Mouse (Mus musculus): ENCODE results near the gene Treh. TPM values are rescaled to one million over a fixed set of nuclear protein-coding genes. Genes with fewer than 3 reads are reported as not detected.

The Treh gene
- polyA plus RNA-seq, 1 experiment from 2014 or later, result not detected

DNA sequence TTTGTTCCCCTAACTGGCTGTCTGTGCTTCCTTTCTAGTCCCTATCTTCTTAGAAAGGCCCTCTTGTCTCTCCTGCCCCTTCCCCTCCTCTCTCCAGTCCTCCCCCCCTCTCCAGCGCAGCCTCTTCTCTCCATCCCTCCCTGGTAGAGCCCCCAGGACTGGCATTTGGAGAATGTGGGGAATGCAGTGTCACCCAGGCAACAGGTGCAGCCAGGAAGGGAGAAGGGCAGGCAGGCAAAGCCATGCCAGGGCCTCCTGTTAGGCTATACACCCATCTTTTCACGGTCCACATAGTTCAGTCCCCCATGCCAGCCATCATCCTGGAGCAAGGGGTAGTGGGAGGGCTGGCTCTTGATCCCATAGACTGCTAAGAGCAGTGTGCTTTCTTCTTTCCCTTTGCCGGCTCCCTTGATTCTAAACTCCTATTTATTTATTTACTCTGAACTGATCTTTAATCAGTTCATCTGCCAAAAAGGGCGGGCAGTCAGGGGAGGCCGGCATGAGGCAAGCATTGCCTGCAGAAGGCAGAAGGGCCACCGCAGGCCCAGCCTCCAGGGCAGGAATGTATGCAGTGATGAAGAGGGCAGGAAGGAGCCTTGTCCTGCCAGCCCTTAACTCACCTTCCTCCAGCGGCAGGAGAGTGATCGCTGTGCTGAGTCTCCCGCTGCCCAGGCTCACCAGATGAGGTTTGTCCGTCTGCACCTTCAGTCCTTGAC, 53.6 kb downstream of the Treh start:
- H3K4me2 ChIP-seq (ENCODE audit: low read depth, low read length, severe bottlenecking), result no peak overlapping the region
- no peaks in the 10 kb centered on the region for H3K9me3 ChIP-seq (ENCODE audit: control insufficient read depth, low read length)
- no peaks in the 10 kb centered on the region for H3K27me3 ChIP-seq (ENCODE audit: control insufficient read depth, insufficient read depth, low read length)
- 0 out of 2 replicates have a peak overlapping the region, but pooled peaks have one; percentile 26 for H3K27ac ChIP-seq (ENCODE audit: low read depth, low read length)
- ATAC-seq (replicated peaks; ENCODE audit: low FRiP score) (no peak), DNase-seq (ENCODE audit: low spot score) (no peak)
- 42% methylated on average over 10 of the region's 10 CpGs for whole genome bisulfite sequencing
- H3K4me3 ChIP-seq (ENCODE audit: low read depth, low read length), result no peak overlapping the region
- peaks cover 24% of the 10 kb centered on the region for H3K4me1 ChIP-seq (replicated peaks; ENCODE audit: control insufficient read depth, insufficient read depth, low read length)
- H3K9ac ChIP-seq (ENCODE audit: low read length), result 0 out of 2 replicates have a peak overlapping the region, but pooled peaks have one; percentile 20
- no peaks in the 10 kb centered on the region for H3K36me3 ChIP-seq (ENCODE audit: control insufficient read depth, insufficient read depth, low read length)

DNA sequence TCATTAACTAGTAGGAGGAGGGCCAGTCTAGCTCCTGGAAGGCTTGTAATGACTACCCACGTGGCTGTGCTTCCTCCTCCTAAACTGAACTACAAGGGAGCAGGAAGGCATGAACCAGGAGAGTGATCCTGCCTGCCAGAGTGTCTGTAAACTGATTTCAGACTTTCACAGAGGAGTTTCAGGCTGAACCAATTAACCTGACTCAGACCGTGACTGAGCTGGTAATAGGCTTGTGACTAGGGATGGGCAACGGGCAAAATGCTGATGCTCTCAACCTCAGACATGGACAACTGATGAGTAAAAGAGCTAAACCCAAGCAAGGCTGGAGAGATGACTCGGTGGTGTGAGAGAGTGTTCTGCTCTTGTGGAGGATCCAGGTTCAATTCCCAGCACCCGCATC, 54.4 kb downstream of the Treh start:
- no peak overlapping the region for H3K27ac ChIP-seq (ENCODE audit: low read depth, low read length)
- H3K9me3 ChIP-seq (ENCODE audit: control insufficient read depth, low read length), result no peaks in the 10 kb centered on the region
- DNase-seq (ENCODE audit: low spot score) (no peak), ATAC-seq (replicated peaks; ENCODE audit: low FRiP score) (no peak)
- peaks cover 22% of the 10 kb centered on the region for H3K4me1 ChIP-seq (replicated peaks; ENCODE audit: control insufficient read depth, insufficient read depth, low read length)
- no peaks in the 10 kb centered on the region for H3K27me3 ChIP-seq (ENCODE audit: control insufficient read depth, insufficient read depth, low read length)
- no peak overlapping the region for H3K4me3 ChIP-seq (ENCODE audit: low read depth, low read length)
- no peaks in the 10 kb centered on the region for H3K36me3 ChIP-seq (ENCODE audit: control insufficient read depth, insufficient read depth, low read length)
- no peak overlapping the region for H3K9ac ChIP-seq (ENCODE audit: low read length)
- 58% methylated on average over 5 of the region's 5 CpGs for WGBS
- no peak overlapping the region for H3K4me2 ChIP-seq (ENCODE audit: low read depth, low read length, severe bottlenecking)

DNA sequence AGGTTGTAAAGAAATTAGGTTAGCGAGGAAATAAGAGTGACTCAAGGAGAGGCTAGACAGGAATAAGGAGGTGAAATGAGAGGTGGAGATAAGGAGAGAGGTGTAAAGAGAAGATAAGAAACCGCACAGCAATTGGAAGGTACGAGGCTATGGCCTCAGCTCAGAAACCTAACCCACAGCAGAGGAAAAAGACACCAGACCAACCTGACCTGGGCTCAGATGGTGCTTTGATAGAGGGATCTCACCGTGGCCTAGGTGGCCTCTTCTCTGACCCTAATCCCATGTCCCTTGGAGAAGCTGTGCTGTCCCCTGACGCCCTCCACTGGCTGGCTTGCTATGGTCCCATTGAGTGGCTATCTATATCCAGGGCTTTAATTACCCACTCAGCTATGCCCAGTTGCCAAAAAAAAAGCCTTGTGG, 59.1 kb downstream of the Treh start:
- Histone ChIP-seq H3K4me2 (ENCODE audit: low read depth, low read length, severe bottlenecking) (no peak overlapping the region), H3K9ac (ENCODE audit: low read length) (no peak overlapping the region), H3K4me3 (ENCODE audit: low read depth, low read length) (no peak overlapping the region), H3K36me3 (ENCODE audit: control insufficient read depth, insufficient read depth, low read length) (no peaks in the 10 kb centered on the region), H3K27ac (ENCODE audit: low read depth, low read length) (no peak overlapping the region), H3K4me1 (replicated peaks; ENCODE audit: control insufficient read depth, insufficient read depth, low read length) (peaks cover 15% of the 10 kb centered on the region), H3K27me3 (ENCODE audit: control insufficient read depth, insufficient read depth, low read length) (peaks cover 3% of the 10 kb centered on the region; the same call in 1 of the 2 replicates), H3K9me3 (ENCODE audit: control insufficient read depth, low read length) (no peaks in the 10 kb centered on the region)
- 77% methylated on average over 5 of the region's 5 CpGs for WGBS
- ATAC-seq (replicated peaks; ENCODE audit: low FRiP score) (no peak), DNase-seq (ENCODE audit: low spot score) (no peak)

DNA sequence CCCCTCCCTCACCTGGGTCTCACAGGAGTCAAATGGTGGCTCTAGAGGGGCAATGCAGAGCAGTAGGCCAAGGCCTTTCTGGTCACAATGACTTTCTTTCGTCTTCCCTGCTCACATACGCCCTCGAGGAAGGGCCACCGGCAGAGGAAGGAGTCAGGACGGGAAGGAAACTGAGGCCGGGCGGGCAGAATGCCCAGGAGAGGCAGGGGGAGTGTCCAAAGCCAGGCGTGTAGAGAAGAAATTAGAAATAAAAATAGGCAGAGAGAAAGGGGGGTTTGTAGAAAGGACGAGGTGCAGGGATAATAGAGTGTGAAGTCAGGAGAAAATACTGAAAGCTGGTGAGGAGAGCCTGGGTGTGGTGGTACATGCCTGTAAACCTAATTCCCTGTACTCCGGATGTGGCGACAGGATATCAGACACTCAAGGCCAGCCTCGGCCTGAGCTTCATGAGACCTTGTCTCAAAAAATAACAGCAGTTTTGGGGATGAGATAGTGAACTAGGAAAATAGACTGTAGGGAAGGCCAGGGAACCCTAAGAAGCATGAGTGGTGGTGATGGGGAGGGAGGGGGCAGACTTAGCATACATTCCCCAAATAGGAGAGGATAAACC, 60.0 kb downstream of the Treh start:
- peaks cover 3% of the 10 kb centered on the region; the same call in 1 of the 2 replicates for H3K27me3 ChIP-seq (ENCODE audit: control insufficient read depth, insufficient read depth, low read length)
- H3K36me3 ChIP-seq (ENCODE audit: control insufficient read depth, insufficient read depth, low read length), result no peaks in the 10 kb centered on the region
- no peak overlapping the region; the same call in 1 of the 2 replicates for H3K9ac ChIP-seq (ENCODE audit: low read length)
- peaks cover 10% of the 10 kb centered on the region for H3K4me1 ChIP-seq (replicated peaks; ENCODE audit: control insufficient read depth, insufficient read depth, low read length)
- WGBS, result 58% methylated on average over 12 of the region's 12 CpGs
- DNase-seq (ENCODE audit: low spot score) (no peak), ATAC-seq (replicated peaks; ENCODE audit: low FRiP score) (no peak)
- H3K4me2 ChIP-seq (ENCODE audit: low read depth, low read length, severe bottlenecking), result peak overlapping the region; percentile 99; the same call in 1 of the 2 replicates
- no peak overlapping the region for H3K27ac ChIP-seq (ENCODE audit: low read depth, low read length)
- H3K4me3 ChIP-seq (ENCODE audit: low read depth, low read length), result peak overlapping the region; percentile 59
- no peaks in the 10 kb centered on the region for H3K9me3 ChIP-seq (ENCODE audit: control insufficient read depth, low read length)

- H3K9me3 ChIP-seq (ENCODE audit: control insufficient read depth, low read length), result no peaks in the 10 kb centered on the region
- peak overlapping the region; percentile 73 for H3K9ac ChIP-seq (ENCODE audit: low read length)
- H3K4me2 ChIP-seq (ENCODE audit: low read depth, low read length, severe bottlenecking), result peak overlapping the region; percentile 99
- ATAC-seq (replicated peaks; ENCODE audit: low FRiP score), result peak; percentile 63
- peaks cover 3% of the 10 kb centered on the region; the same call in 1 of the 2 replicates for H3K27me3 ChIP-seq (ENCODE audit: control insufficient read depth, insufficient read depth, low read length)
- H3K36me3 ChIP-seq (ENCODE audit: control insufficient read depth, insufficient read depth, low read length), result no peaks in the 10 kb centered on the region
- H3K27ac ChIP-seq (ENCODE audit: low read depth, low read length), result no peak overlapping the region
- peaks cover 10% of the 10 kb centered on the region for H3K4me1 ChIP-seq (replicated peaks; ENCODE audit: control insufficient read depth, insufficient read depth, low read length)
- under 1% methylated on average over 79 of the region's 79 CpGs for WGBS
- peak overlapping the region; percentile 59 for H3K4me3 ChIP-seq (ENCODE audit: low read depth, low read length)
- DNase-seq (ENCODE audit: low spot score), result peak; percentile 75
Observed at GRCm38 (mm10) chr9:44733671-44734523, 60.9 kb downstream of the Treh start.

DNA sequence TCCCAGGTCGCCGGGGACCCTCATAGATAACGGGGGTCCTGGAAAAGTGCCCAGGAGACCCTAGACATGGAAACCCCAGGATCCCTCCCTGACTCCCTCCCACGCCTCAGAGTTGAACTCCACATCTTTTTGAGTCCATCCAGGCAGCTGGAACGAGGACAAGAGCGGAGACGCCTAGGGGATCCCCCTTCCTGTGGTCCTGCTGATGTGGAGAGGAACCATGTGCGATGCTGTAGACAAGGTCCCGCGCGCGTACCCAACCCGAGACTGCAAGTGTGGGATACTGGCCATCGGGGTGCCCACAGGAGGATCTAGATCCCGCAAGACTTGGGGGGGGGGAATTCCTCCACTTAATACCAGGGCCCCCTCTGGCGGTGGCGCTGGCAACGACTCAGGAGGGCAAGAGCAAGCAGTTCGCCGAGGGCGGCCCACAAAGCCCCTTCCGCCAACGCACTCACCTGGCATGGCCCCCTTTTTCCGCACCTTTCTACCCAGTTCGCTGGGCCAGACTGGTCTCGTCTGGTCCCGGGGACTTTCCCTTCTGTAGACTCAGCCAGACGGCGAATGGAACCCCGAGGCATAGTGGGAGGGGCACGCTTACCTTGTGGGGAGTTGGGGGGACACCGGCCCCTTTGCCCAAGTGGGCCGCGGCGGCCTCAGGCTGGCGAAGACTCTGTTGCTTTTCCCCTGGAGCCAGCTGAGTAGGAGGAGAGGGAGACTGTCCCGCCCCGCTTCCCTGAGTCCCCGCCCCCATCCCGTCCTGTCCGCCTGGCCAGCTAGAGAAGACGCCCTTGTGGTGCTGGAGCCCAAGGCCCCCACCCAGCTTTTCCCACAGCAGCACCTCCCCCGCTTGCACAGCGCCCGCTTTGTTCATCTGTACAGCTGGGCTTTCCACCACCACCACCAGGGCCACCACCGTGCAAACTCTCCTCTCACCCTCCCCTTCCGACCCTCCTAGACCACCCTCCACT, 61.8 kb downstream of the Treh start, which contains the start of gene Phldb1:
Phldb1 (minus strand) TSS at position 675 of the 971 bp plus-strand sequence.
- under 1% methylated on average over 47 of the region's 47 CpGs for WGBS
- H3K9ac ChIP-seq (ENCODE audit: low read length), result peak within 1 kb of the TSS; percentile 73
- H3K36me3 ChIP-seq (ENCODE audit: control insufficient read depth, insufficient read depth, low read length), result no peaks in the 10 kb centered on the region
- peak; percentile 83 for ATAC-seq (replicated peaks; ENCODE audit: low FRiP score)
- H3K4me2 ChIP-seq (ENCODE audit: low read depth, low read length, severe bottlenecking), result peak within 1 kb of the TSS; percentile 99
- peaks cover 10% of the 10 kb centered on the region for H3K4me1 ChIP-seq (replicated peaks; ENCODE audit: control insufficient read depth, insufficient read depth, low read length)
- H3K9me3 ChIP-seq (ENCODE audit: control insufficient read depth, low read length), result no peaks in the 10 kb centered on the region
- peak within 1 kb of the TSS; percentile 59 for H3K4me3 ChIP-seq (ENCODE audit: low read depth, low read length)
- H3K27me3 ChIP-seq (ENCODE audit: control insufficient read depth, insufficient read depth, low read length), result peaks cover 3% of the 10 kb centered on the region; the same call in 1 of the 2 replicates
- H3K27ac ChIP-seq (ENCODE audit: low read depth, low read length), result no peak within 1 kb of the TSS
- DNase-seq (ENCODE audit: low spot score), result peak; percentile 86

- whole genome bisulfite sequencing, result 79% methylated on average over 6 of the region's 6 CpGs
- H3K4me3 ChIP-seq (ENCODE audit: low read depth, low read length), result no peak overlapping the region
- no peak overlapping the region for H3K9ac ChIP-seq (ENCODE audit: low read length)
- H3K4me1 ChIP-seq (replicated peaks; ENCODE audit: control insufficient read depth, insufficient read depth, low read length), result peaks cover 10% of the 10 kb centered on the region
- no peaks in the 10 kb centered on the region for H3K9me3 ChIP-seq (ENCODE audit: control insufficient read depth, low read length)
- ATAC-seq (replicated peaks; ENCODE audit: low FRiP score), result no peak
- H3K4me2 ChIP-seq (ENCODE audit: low read depth, low read length, severe bottlenecking), result no peak overlapping the region
- H3K36me3 ChIP-seq (ENCODE audit: control insufficient read depth, insufficient read depth, low read length), result no peaks in the 10 kb centered on the region
- H3K27ac ChIP-seq (ENCODE audit: low read depth, low read length), result no peak overlapping the region
- peaks cover 3% of the 10 kb centered on the region; the same call in 1 of the 2 replicates for H3K27me3 ChIP-seq (ENCODE audit: control insufficient read depth, insufficient read depth, low read length)
- DNase-seq (ENCODE audit: low spot score), result no peak
Observed at GRCm38 (mm10) chr9:44735886-44736285, 62.9 kb downstream of the Treh start.
